Mouse (Mus musculus): ENCODE measurements at regions not wholly inside any gene's neighbourhood (a gene's known extent, or its start where the extent isn't known, plus 50 kb on each side); places are given as distances from the start of the nearest gene placed in this dataset.

GRCm38 (mm10) chr16:93458598-93459496, 145.0 kb downstream of the Setd4 start:
- intact Hi-C loops (cut with DNase I) = loop anchor here (5.0 to 10.0 kb wide), 2 partner anchors 118 to 304 kb away; no protein-coding TSS in a partner anchor
- DNase-seq (ENCODE audit: low spot score in 2 of 2) = no peak

DNA sequence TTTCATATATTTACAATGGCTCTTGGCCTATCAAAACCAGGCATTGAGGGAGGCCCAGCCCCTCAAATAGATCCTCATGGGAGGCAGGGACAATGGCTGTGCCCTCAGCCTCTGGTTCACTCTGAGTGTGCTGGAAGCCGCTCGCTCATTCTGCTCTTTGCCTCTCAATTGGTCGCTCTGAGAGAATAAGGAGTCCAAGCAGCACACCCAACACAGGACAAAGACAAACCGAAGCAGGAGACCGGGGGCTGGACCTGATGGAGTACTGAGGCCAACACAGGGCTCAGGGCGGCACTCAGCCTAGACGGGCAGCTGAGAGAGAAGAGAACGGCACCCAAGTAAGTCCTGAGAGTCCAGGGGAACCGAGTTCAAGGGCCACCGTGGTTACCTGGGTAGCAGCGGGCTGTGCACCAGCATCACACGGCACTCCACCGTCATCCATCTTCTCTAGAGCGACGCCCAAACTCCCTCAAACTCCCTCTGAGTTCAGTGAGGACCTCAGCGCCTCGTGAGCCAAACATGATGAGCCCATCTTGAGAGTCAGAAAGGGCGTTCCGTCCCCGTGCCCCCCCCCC, 145.8 kb downstream of the Setd4 start:
- intact Hi-C loops (cut with DNase I) = loop anchor here (5.0 to 10.0 kb wide), 2 partner anchors 119 to 303 kb away; no protein-coding TSS in a partner anchor
- no peak for DNase-seq (ENCODE audit: low spot score in 2 of 2)

- intact Hi-C loops (cut with DNase I) = loop anchor here (5.0 to 10.0 kb wide), 2 partner anchors 120 to 302 kb away; no protein-coding TSS in a partner anchor
- DNase-seq (ENCODE audit: low spot score in 2 of 2) = no peak
Measured at GRCm38 (mm10) chr16:93456706-93457425, 147.0 kb downstream of the Setd4 start.

DNA sequence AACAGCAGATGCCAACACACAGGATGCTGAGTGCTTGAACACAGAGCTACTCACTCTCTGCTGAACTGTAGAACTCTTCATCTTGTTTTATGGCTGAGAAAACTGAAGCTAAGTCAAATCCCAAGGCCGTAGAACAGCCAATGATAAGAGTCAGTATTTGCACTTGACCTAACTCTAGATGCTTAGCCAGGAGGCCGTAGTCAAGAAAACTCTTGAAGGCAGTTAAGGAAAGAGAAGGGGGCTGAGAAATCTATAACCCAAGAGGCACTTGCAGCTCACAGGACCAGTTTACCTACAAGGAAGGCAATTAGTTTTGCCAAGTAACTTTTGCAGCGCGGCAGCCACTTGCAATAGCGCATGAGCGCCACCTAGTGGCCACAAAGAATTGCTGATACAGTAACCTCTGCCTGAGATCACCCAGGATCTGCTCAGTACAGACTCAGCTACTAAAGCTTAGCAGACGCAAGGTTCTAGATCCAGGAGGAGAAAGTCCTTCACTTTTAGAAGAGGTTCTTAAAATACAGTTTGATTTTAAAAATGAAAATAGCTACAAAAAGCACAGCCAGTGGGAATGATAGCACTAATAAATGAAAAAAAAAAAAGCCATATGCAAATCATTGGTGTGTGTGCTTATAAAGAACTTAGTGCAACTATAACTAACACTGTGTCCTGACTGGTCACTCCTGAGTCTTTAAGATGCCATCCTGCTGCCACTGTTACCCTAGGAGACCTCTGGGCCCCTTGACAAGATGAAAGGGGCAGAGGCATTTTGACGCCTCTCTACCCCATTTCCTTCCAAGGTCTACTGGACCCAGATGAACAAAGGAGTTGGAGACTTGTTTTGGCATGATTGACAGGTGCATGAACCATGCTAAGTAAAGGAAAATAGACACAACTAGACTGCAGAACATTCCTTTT, 149.5 kb downstream of the Setd4 start:
- intact Hi-C loops (cut with DNase I) = loop anchor here (1.0 to 10.0 kb wide), 5 partner anchors 157 to 932 kb away; no protein-coding TSS in a partner anchor
- DNase-seq (ENCODE audit: low spot score in 2 of 2) = peak; percentile 59 to 73

DNA sequence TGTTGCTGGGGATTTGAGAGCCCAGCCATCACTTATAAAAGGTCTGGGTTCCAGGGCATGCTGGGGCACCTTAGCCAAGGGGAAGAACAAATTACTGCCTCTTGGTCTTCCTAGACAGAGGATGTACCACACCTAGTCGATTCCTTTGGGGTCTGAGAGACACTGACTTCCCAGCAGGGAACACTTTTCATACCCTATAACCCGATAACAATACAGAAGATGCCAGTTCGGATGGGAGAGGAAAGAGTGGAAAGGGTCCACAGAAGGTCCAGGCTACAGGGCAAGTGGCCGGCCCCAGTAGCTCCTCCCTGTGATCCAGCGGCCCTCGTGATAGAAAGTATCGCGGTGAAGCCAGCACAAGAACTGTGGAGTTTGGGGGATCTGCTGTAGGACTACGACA, 150.8 kb downstream of the Setd4 start:
- intact Hi-C loops (cut with DNase I) = loop anchor here (5.0 to 10.0 kb wide), 4 partner anchors 156 to 931 kb away; no protein-coding TSS in a partner anchor

DNA sequence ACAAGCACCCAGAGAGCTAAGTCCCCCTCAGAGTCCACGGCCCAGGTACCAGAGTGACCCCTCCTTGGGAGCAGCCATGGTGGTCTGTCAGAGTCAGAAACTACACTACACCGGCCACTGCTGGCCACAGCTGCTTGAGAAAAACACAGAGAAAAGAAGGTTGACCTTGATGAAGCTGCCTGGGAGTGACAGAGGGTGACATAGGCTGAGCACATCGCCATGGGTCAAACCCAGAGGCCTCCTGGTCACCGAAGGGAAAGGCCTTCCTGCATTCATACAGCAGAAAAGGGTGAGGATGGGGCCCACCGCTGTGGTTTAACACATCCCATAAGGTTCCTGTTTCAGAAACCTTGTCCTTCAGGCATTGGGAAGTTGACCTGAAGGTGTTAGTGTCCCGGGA, 153.0 kb downstream of the Setd4 start:
- intact Hi-C loops (cut with DNase I) = loop anchor here (5.0 to 10.0 kb wide), 4 partner anchors 154 to 929 kb away; no protein-coding TSS in a partner anchor
- DNase-seq (ENCODE audit: low spot score in 2 of 2) = no peak

More for the DNA sequence above, 150.8 kb downstream of the Setd4 start:
- no peak for DNase-seq (ENCODE audit: low spot score in 2 of 2)

GRCm38 (mm10) chr16:93449925-93450324, 153.9 kb downstream of the Setd4 start:
- DNase-seq (ENCODE audit: low spot score in 2 of 2) = no peak
- intact Hi-C loops (cut with DNase I) = loop anchor here (5.0 to 10.0 kb wide), 4 partner anchors 153 to 928 kb away; no protein-coding TSS in a partner anchor

GRCm38 (mm10) chr16:93448124-93448523, 155.7 kb downstream of the Setd4 start:
- DNase-seq (ENCODE audit: low spot score in 2 of 2) = no peak
- intact Hi-C loops (cut with DNase I) = no loop called here

DNA sequence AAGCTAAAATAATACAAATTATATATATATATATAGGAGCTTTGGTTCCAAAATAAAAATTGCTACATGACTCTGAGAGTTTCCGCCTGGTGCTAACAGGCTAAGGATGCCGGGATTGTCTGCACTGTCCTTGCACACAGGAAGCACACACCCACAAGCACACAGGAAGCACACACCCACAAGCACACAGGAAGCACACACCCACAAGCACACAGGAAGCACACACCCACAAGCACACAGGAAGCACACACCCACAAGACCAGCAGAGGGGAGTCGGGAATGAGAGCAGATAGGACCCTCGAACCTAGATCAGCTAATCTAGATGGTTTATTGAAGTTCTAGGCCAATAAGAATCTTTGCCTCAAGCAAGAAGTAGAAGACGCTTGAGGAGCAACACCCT, 156.9 kb downstream of the Setd4 start:
- DNase-seq (ENCODE audit: low spot score in 2 of 2) = no peak
- intact Hi-C loops (cut with DNase I) = no loop called here

GRCm38 (mm10) chr16:93446206-93446605, 157.7 kb downstream of the Setd4 start:
- intact Hi-C loops (cut with DNase I) = no loop called here
- DNase-seq (ENCODE audit: low spot score in 2 of 2) = no peak

- no peak for DNase-seq (ENCODE audit: low spot score in 2 of 2)
- intact Hi-C loops (cut with DNase I) = no loop called here
Measured at GRCm38 (mm10) chr16:93442837-93443236, 161.0 kb downstream of the Setd4 start.

- peak; percentile 23 to 24 for DNase-seq (ENCODE audit: low spot score in 2 of 2)
- intact Hi-C loops (cut with DNase I) = no loop called here
Measured at GRCm38 (mm10) chr16:93437608-93438425, 166.0 kb downstream of the Setd4 start.

DNA sequence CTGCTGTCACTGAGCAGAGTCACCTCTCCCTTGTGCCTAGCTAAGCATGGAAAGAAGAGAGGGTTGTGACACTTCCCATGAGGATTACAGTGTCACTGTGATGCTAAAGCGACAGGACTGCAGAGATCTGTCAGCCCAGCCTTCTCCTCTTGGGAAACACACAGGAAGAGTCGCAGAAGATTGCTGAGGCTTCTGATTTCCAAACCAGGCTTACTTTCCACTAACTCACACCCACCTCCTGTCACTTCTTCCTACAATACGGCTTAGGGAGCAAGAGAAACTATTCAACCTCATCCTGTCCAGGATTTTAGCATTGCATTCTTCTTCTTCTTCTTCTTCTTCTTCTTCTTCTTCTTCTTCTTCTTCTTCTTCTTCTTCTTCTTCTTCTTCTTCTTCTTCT, 167.1 kb downstream of the Setd4 start:
- no peak for DNase-seq (ENCODE audit: low spot score in 2 of 2)
- intact Hi-C loops (cut with DNase I) = no loop called here

DNA sequence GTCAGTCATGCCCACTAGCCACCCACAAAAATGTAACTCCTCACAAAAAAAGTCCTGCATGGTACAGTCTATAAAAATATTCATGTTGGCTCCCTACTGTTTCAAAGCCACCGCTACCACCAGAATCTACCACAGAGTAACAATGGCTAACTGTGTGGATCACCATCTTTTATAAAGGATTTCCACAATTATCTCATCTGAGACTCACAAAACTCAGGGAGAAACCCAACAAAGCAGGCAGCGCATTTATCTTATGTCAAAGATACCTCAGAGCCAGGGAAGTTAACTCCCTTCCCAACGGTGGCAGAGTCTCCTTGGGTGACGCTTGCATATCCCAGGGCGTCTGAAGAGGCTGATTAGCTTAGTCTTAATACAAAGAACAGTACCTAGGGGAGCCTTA, 172.5 kb downstream of the Setd4 start:
- no peak for DNase-seq (ENCODE audit: low spot score in 2 of 2)
- intact Hi-C loops (cut with DNase I) = no loop called here

GRCm38 (mm10) chr16:93429324-93429781, 174.5 kb downstream of the Setd4 start:
- intact Hi-C loops (cut with DNase I) = no loop called here
- no peak for DNase-seq (ENCODE audit: low spot score in 2 of 2)

DNA sequence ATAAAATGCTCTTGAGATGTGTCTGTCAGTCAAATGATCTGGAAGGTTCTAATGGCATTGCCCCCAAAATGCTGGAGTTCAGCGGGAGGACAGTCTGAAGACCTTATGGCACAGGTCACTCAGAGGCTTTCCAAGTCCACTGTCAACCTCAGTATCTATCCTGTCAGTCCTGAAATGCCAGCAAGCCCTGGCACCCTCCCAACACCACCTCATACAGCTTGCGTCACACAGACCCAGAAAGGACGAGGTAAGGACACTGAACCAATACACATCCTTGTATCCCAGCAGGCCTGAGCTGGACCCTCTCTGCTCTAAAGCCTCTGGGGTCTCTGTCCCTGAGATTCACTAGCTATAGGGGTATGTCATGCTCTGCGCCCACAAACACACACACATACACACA, 176.6 kb downstream of the Setd4 start:
- no peak for DNase-seq (ENCODE audit: low spot score in 2 of 2)
- intact Hi-C loops (cut with DNase I) = no loop called here

DNA sequence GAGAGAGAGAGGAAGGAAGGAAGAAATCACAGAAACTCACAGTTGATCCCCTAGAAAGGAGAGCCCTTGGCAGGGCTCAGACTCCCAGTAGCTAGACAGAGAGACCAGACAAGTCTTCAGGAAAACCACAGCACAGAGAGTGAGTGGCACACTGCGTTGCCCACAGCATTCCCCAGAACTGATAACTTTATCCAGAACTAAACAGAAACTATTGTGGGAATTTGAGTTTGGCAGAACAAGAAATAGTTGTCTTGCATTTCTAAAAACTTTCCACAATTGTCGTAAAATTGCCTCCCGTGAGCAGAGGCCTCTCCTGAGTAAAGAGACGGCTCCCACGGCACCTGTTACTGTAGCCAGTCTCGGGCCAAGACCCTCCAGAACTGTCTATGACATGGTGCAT, 178.1 kb downstream of the Setd4 start:
- DNase-seq (ENCODE audit: low spot score in 2 of 2) = no peak
- intact Hi-C loops (cut with DNase I) = no loop called here

GRCm38 (mm10) chr16:93423174-93423573, 180.7 kb downstream of the Setd4 start:
- intact Hi-C loops (cut with DNase I) = no loop called here
- no peak for DNase-seq (ENCODE audit: low spot score in 2 of 2)
